Comparison of ENCODE assay signal across 11 mouse cellular contexts in genomic region chr11:95857306-95857705, GRCm38 (mm10). TPM values are rescaled to one million over a fixed set of nuclear protein-coding genes. Genes with fewer than 3 reads are reported as not detected.
DNase-seq lines count a peak whose midpoint lies in the region; ATAC-seq and TF ChIP-seq lines count a peak whose summit lies in the region.
"Had no signal": no experiment of that assay in that cellular context is flagged by ENCODE, and none has a peak within 500 bp of the region (broad histone marks: within the 10 kb centered on the region; RNA-seq: fewer than 3 reads in every experiment).

No protein-coding gene starts in this region.

- no peak overlapping the region for H3K27ac ChIP-seq in lung, embryonic 15.5 days
- H3K27ac ChIP-seq in forebrain, embryonic 15.5 days (replicated peaks) = 0 out of 2 replicates have a peak overlapping the region, but pooled peaks have one; percentile 93
- H3K27ac ChIP-seq in neural tube, embryonic 15.5 days (replicated peaks) = peak overlapping the region; percentile 94
- no peak overlapping the region for H3K27ac ChIP-seq in lung, postnatal 0 days (ENCODE audit: low read length)

- ATAC-seq in lung, embryonic 15.5 days (ENCODE audit: borderline replicate concordance, extremely low read depth, low FRiP score, low TSS enrichment) = no peak
- no peak for ATAC-seq in forebrain, embryonic 15.5 days (replicated peaks)
- ATAC-seq in neural tube, embryonic 15.5 days (ENCODE audit: low FRiP score) = no peak
- no peak for ATAC-seq in lung, postnatal 0 days

- H3K27me3 ChIP-seq in lung, embryonic 15.5 days = no peaks in the 10 kb centered on the region
- H3K27me3 ChIP-seq in forebrain, embryonic 15.5 days = no peaks in the 10 kb centered on the region
- peaks cover 6% of the 10 kb centered on the region; the same call in 1 of the 2 replicates for H3K27me3 ChIP-seq in neural tube, embryonic 15.5 days (replicated peaks)
- no peaks in the 10 kb centered on the region for H3K27me3 ChIP-seq in lung, postnatal 0 days (replicated peaks; ENCODE audit: insufficient read depth, low read length)

- no peak overlapping the region for H3K4me3 ChIP-seq in lung, embryonic 15.5 days
- no peak overlapping the region for H3K4me3 ChIP-seq in lung, adult 2 months (replicated peaks; ENCODE audit: extremely low read depth, low read depth, low read length)
- H3K4me3 ChIP-seq in forebrain, embryonic 15.5 days = peak overlapping the region; percentile 87
- peak overlapping the region; percentile 81; the same call in 1 of the 2 replicates for H3K4me3 ChIP-seq in neural tube, embryonic 15.5 days (replicated peaks)
- H3K4me3 ChIP-seq in lung, postnatal 0 days (ENCODE audit: low read depth, low read length) = no peak overlapping the region

- H3K9me3 ChIP-seq in lung, embryonic 15.5 days = no peaks in the 10 kb centered on the region
- H3K9me3 ChIP-seq in forebrain, embryonic 15.5 days = 0 out of 2 replicates have a peak, but pooled peaks cover 4% of the 10 kb centered on the region
- no peaks in the 10 kb centered on the region for H3K9me3 ChIP-seq in neural tube, embryonic 15.5 days (replicated peaks)
- no peaks in the 10 kb centered on the region for H3K9me3 ChIP-seq in lung, postnatal 0 days (ENCODE audit: low read length)

- 77% methylated on average over 4 of the region's 4 CpGs for WGBS in lung, embryonic 15.5 days
- 86% methylated on average over 4 of the region's 4 CpGs for WGBS in lung, adult 2 months
- WGBS in forebrain, embryonic 15.5 days = 85% methylated on average over 4 of the region's 4 CpGs
- 84% methylated on average over 4 of the region's 4 CpGs for WGBS in neural tube, embryonic 15.5 days
- 76% methylated on average over 4 of the region's 4 CpGs for WGBS in lung, postnatal 0 days

- no peak for TF ChIP-seq POLR2A in lung, adult 2 months (IDR thresholded peaks at IDR 0.05; ENCODE audit: borderline replicate concordance, extremely low read depth, low read depth, low read length)

- no peaks in the 10 kb centered on the region for H3K36me3 ChIP-seq in lung, embryonic 15.5 days
- no peaks in the 10 kb centered on the region for H3K36me3 ChIP-seq in forebrain, embryonic 15.5 days
- H3K36me3 ChIP-seq in neural tube, embryonic 15.5 days = no peaks in the 10 kb centered on the region
- H3K36me3 ChIP-seq in lung, postnatal 0 days (ENCODE audit: insufficient read depth, low read length) = no peaks in the 10 kb centered on the region

- 0 out of 2 replicates have a peak overlapping the region, but pooled peaks have one; percentile 77 for H3K4me2 ChIP-seq in lung, embryonic 15.5 days
- peak overlapping the region; percentile 63 for H3K4me2 ChIP-seq in forebrain, embryonic 15.5 days (replicated peaks)
- H3K4me2 ChIP-seq in neural tube, embryonic 15.5 days = peak overlapping the region; percentile 65
- no peak overlapping the region for H3K4me2 ChIP-seq in lung, postnatal 0 days (replicated peaks; ENCODE audit: low read depth, low read length)

- peaks cover 15% of the 10 kb centered on the region for H3K4me1 ChIP-seq in lung, embryonic 15.5 days
- peaks cover 3% of the 10 kb centered on the region; the same call in 1 of the 2 replicates for H3K4me1 ChIP-seq in lung, adult 2 months (ENCODE audit: control insufficient read depth, insufficient read depth, low read length)
- H3K4me1 ChIP-seq in forebrain, embryonic 15.5 days = peaks cover 15% of the 10 kb centered on the region
- peaks cover 17% of the 10 kb centered on the region for H3K4me1 ChIP-seq in neural tube, embryonic 15.5 days
- 0 out of 2 replicates have a peak, but pooled peaks cover 4% of the 10 kb centered on the region for H3K4me1 ChIP-seq in lung, postnatal 0 days (ENCODE audit: insufficient read depth, low read depth, low read length)

- TF ChIP-seq CTCF in lung, adult 2 months (IDR thresholded peaks at IDR 0.05; ENCODE audit: insufficient read depth, low read length) = no peak
- no peak for TF ChIP-seq CTCF in lung, postnatal 0 days (IDR thresholded peaks at IDR 0.05)

- H3K9ac ChIP-seq in lung, embryonic 15.5 days = no peak overlapping the region
- no peak overlapping the region for H3K9ac ChIP-seq in forebrain, embryonic 15.5 days (replicated peaks)
- no peak overlapping the region for H3K9ac ChIP-seq in neural tube, embryonic 15.5 days (replicated peaks)
- no peak overlapping the region for H3K9ac ChIP-seq in lung, postnatal 0 days (replicated peaks; ENCODE audit: low read depth)

- no peak for TF ChIP-seq EP300 in lung, postnatal 0 days (IDR thresholded peaks at IDR 0.05)

- peak; percentile 53 to 75 for DNase-seq in cerebellum, adult 18-20 months
- DNase-seq in cerebellum, adult 11 months = no peak
- DNase-seq in lung, adult 2 months = no peak
- DNase-seq in ovary, postnatal 10 days (ENCODE audit: low spot score) = no peak
- no peak for DNase-seq in lung, postnatal 0 days (ENCODE audit: low spot score)
- DNase-seq: gastrocnemius, adult 2 months had no signal

RNA-seq across cellular contexts. Expression of gene Abi3, which starts 15.0 kb away (rescaled TPM):
- polyA plus RNA-seq in lung, embryonic 15.5 days (2015; fragmentation: Nextera tagmentation; extraction: Ambion mirVana) = 11.4 and 19.7 TPM in 2 replicates
- polyA plus RNA-seq in lung, adult 2 months (2012; rRNA removed) = 141 and 169 TPM in 2 replicates
- 1.7 and 2.0 TPM in 2 replicates for polyA plus RNA-seq in forebrain, embryonic 15.5 days (2015; fragmentation: Nextera tagmentation; extraction: Ambion mirVana)
- 1.6 and 15.2 TPM in 2 replicates for polyA plus RNA-seq in neural tube, embryonic 15.5 days (2015; fragmentation: Nextera tagmentation; extraction: Ambion mirVana)
- 29.4 and 33.3 TPM in 2 replicates for polyA plus RNA-seq in lung, postnatal 0 days (2015; fragmentation: Nextera tagmentation; extraction: Ambion mirVana)

RNA-seq across cellular contexts. Expression of gene Gngt2, which starts 20.3 kb away (rescaled TPM):
- 18.9 and 20.9 TPM in 2 replicates for polyA plus RNA-seq in lung, embryonic 15.5 days (2015; fragmentation: Nextera tagmentation; extraction: Ambion mirVana)
- polyA plus RNA-seq in lung, adult 2 months (2012; rRNA removed) = 18.1 and 31.9 TPM in 2 replicates
- polyA plus RNA-seq in forebrain, embryonic 15.5 days (2015; fragmentation: Nextera tagmentation; extraction: Ambion mirVana) = 2.5 and 2.6 TPM in 2 replicates
- polyA plus RNA-seq in neural tube, embryonic 15.5 days (2015; fragmentation: Nextera tagmentation; extraction: Ambion mirVana) = 3.5 and 13.2 TPM in 2 replicates
- polyA plus RNA-seq in lung, postnatal 0 days (2015; fragmentation: Nextera tagmentation; extraction: Ambion mirVana) = 62.5 and 75.9 TPM in 2 replicates

RNA-seq across cellular contexts. Expression of gene Phospho1, which starts 33.0 kb away (rescaled TPM):
- 0.32 and 0.84 TPM in 2 replicates for polyA plus RNA-seq in lung, embryonic 15.5 days (2015; fragmentation: Nextera tagmentation; extraction: Ambion mirVana)
- 85.8 and 128 TPM in 2 replicates for polyA plus RNA-seq in lung, adult 2 months (2012; rRNA removed)
- polyA plus RNA-seq in forebrain, embryonic 15.5 days (2015; fragmentation: Nextera tagmentation; extraction: Ambion mirVana) = 0.23 TPM in 1 of 2 replicates, not detected in the other
- polyA plus RNA-seq in neural tube, embryonic 15.5 days (2015; fragmentation: Nextera tagmentation; extraction: Ambion mirVana) = 0.64 TPM in 1 of 2 replicates, not detected in the other
- 1.3 and 1.6 TPM in 2 replicates for polyA plus RNA-seq in lung, postnatal 0 days (2015; fragmentation: Nextera tagmentation; extraction: Ambion mirVana)

RNA-seq across cellular contexts. Expression of gene B4galnt2, which starts 57.4 kb away (rescaled TPM):
- polyA plus RNA-seq in lung, embryonic 15.5 days (2015; fragmentation: Nextera tagmentation; extraction: Ambion mirVana) = 0.13 and 0.30 TPM in 2 replicates
- polyA plus RNA-seq in lung, adult 2 months (2012; rRNA removed) = 0.42 TPM in 1 of 2 replicates, not detected in the other
- polyA plus RNA-seq in forebrain, embryonic 15.5 days (2015; fragmentation: Nextera tagmentation; extraction: Ambion mirVana) = not detected in 2 replicates
- 5.1 TPM in 1 of 2 replicates, not detected in the other for polyA plus RNA-seq in neural tube, embryonic 15.5 days (2015; fragmentation: Nextera tagmentation; extraction: Ambion mirVana)
- polyA plus RNA-seq in lung, postnatal 0 days (2015; fragmentation: Nextera tagmentation; extraction: Ambion mirVana) = not detected in 2 replicates
- polyA plus RNA-seq: cortical plate, adult 2 months; liver, adult 2 months had no signal

Comparison
In these comparisons a context has a peak if more than half of its experiments do, and no peak if none do; other contexts are left out.
1. DNase-seq: peak in cerebellum, adult 18-20 months (2 of 2); none in cerebellum, adult 11 months (single experiment), lung, adult 2 months (single experiment), ovary, postnatal 10 days (single experiment) and lung, postnatal 0 days (single experiment).
2. RNA of gene Phospho1, which starts 33.0 kb away (polyA plus RNA-seq): 85.8 to 128 TPM in lung, adult 2 months; 1.3 to 1.6 TPM in lung, postnatal 0 days, 0.64 TPM in neural tube, embryonic 15.5 days, 0.32 to 0.84 TPM in lung, embryonic 15.5 days and 0.23 TPM in forebrain, embryonic 15.5 days; every median in the first group is over 10 times any median in the second.
3. H3K27ac ChIP-seq: peak in forebrain, embryonic 15.5 days (single experiment) and neural tube, embryonic 15.5 days (single experiment); none in lung, embryonic 15.5 days (single experiment) and lung, postnatal 0 days (single experiment).
4. H3K4me3 ChIP-seq: peak in forebrain, embryonic 15.5 days (single experiment) and neural tube, embryonic 15.5 days (single experiment); none in lung, embryonic 15.5 days (single experiment), lung, adult 2 months (single experiment) and lung, postnatal 0 days (single experiment).